Mouse (Mus musculus) midbrain, embryonic 12.5 days (tissue): ENCODE measurements around the gene Ncoa5. TPM values are rescaled to one million over a fixed set of nuclear protein-coding genes. Genes with fewer than 3 reads are reported as not detected.

Source experiments
- ATAC-seq: fragments of 200-750 bp; cut with Nextera tagmentation; 2 replicates; pipeline ENCODE4 v1.8.0; 2017; ENCODE audit warnings: low read depth, moderate TSS enrichment, moderate library complexity; ENCODE audit not compliant: low FRiP score
- H3K27ac ChIP-seq: fragments of 300-500 bp; sonication (generic); replicated peaks from 2 replicates; pipeline ENCODE4 v1.5.1; 2016; ENCODE audit warnings: mild to moderate bottlenecking
- H3K27me3 ChIP-seq: fragments of 300-500 bp; sonication (generic); 2 replicates; pipeline ENCODE4 v1.6.1; 2016; ENCODE audit warnings: mild to moderate bottlenecking
- H3K36me3 ChIP-seq: fragments of 300-500 bp; sonication (generic); 2 replicates; pipeline ENCODE4 v1.6.1; 2016
- H3K4me1 ChIP-seq: fragments of 300-500 bp; sonication (generic); 2 replicates; pipeline ENCODE4 v1.6.1; 2016
- H3K4me2 ChIP-seq: fragments of 300-500 bp; sonication (generic); replicated peaks from 2 replicates; pipeline ENCODE4 v1.6.1; 2016; ENCODE audit warnings: mild to moderate bottlenecking, moderate library complexity
- H3K4me3 ChIP-seq: fragments of 300-500 bp; sonication (generic); 2 replicates; pipeline ENCODE4 v1.5.1; 2016; ENCODE audit warnings: mild to moderate bottlenecking
- H3K9ac ChIP-seq: fragments of 300-500 bp; sonication (generic); replicated peaks from 2 replicates; pipeline ENCODE4 v1.6.1; 2016; ENCODE audit warnings: mild to moderate bottlenecking, moderate library complexity
- H3K9me3 ChIP-seq: fragments of 300-500 bp; sonication (generic); 2 replicates; pipeline ENCODE4 v1.6.1; 2016; ENCODE audit warnings: mild to moderate bottlenecking
- WGBS: fragments of 180-500 bp; shearing (Covaris S2); methylation state at CpG from one replicate; pipeline ENCODE4 v1.1.7; 2016; 5-methylcytosine and 5-hydroxymethylcytosine counted together
- polyA plus RNA-seq: library from polyadenylated mRNA; unstranded; fragments of >200 nt; fragmentation: Nextera tagmentation; extraction: Ambion mirVana; gene quantifications from 2 replicates; pipeline ENCODE4 v1.2.1, GENCODE M21; 2016

Gene Ncoa5
- polyA plus RNA-seq, 1 experiment from 2014 or later, result 148 TPM

DNA sequence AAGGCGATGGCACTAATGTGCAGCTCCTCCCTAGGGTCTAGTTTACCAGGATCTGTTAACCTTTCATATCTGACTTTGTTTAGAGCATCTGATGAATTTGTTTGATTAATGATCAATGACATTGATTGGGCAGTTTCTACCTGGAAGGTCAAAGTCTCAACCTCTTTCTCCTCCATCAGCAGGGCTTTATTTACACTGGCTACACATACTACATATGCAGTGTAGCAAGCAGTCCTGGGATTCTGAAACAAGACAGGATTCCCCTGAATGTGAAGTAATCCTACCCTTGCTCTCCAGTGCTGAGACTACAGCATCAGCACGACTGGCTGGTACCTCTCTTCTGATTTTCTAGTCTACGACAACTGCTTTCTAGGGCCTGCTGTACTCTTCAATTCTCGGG is 27.9 kb downstream of the Ncoa5 start:
- Histone ChIP-seq H3K36me3 (peaks cover 100% of the 10 kb centered on the region), H3K27me3 (no peaks in the 10 kb centered on the region), H3K4me2 (no peak overlapping the region), H3K4me3 (no peak overlapping the region), H3K9ac (no peak overlapping the region), H3K4me1 (no peaks in the 10 kb centered on the region), H3K27ac (no peak overlapping the region), H3K9me3 (no peaks in the 10 kb centered on the region)
- WGBS, result 95% methylated on average over 4 of the region's 4 CpGs
- no peak for ATAC-seq

DNA sequence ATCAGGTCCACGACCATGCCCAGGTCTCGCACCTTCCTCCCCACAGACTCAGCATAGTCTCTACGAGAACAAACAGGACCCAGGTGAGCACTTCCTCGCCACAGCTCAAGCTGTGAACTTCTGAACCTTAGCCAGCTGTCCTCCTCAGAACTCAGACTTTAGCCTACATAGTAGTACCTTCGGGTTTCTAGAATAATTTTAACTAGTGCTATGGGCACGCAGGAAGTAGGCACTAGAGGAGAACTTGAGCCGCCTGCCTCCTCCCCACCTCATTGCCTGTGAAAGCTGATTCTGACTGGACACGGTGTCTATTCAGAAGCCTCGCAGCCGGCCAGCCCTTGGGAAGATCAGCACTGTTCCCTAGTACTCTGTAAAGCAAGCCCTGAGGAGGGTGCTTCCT is 30.4 kb downstream of the Ncoa5 start:
- H3K9me3 ChIP-seq, result no peaks in the 10 kb centered on the region
- WGBS, result 90% methylated on average over 10 of the region's 10 CpGs
- peaks cover 15% of the 10 kb centered on the region for H3K27me3 ChIP-seq
- no peak overlapping the region for H3K4me3 ChIP-seq
- H3K36me3 ChIP-seq, result peaks cover 99% of the 10 kb centered on the region
- no peak overlapping the region for H3K9ac ChIP-seq
- no peak overlapping the region for H3K4me2 ChIP-seq
- no peak for ATAC-seq
- no peaks in the 10 kb centered on the region for H3K4me1 ChIP-seq
- no peak overlapping the region for H3K27ac ChIP-seq

DNA sequence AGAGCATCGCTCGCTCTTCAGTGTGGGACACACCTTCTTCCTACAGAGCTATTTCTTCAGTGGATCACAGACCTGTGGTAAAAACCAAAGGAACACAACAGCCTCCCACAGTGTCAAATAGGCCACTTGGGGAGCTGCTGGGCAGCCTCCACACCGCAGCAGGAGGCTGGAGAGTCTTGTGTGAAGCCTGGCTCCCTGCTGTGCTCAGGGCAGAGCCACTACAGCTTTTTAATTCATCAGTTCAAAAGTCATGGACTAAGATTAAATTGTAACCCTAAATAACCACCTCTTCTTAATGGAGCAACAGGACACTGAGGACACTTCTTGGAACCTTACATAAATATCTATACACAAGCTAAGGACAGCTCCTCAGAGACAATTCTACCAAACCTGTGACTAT is 31.6 kb downstream of the Ncoa5 start:
- peaks cover 94% of the 10 kb centered on the region for H3K36me3 ChIP-seq
- ATAC-seq, result no peak
- H3K9me3 ChIP-seq, result no peaks in the 10 kb centered on the region

DNA sequence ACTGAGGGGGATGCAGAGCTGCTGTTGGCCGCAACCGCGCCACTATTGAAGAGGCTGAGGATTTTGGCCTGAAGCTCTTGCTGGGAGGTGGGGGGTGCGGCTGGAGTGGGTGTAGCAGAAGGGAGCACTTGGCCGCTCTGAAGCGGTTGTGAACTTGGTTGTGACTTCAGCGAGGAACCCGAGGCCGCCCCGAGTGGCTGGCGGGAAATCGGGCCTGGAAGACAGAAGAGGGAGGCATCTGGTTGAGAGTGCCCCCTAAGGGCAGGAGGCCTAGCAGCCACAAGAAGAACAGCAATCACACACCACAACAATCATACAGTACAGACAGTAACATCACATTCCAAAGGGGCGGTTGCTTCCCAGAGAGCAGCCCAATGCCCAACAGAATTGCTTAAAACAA is 32.7 kb downstream of the Ncoa5 start:
- H3K27me3 ChIP-seq, result peaks cover 38% of the 10 kb centered on the region
- no peak overlapping the region for H3K27ac ChIP-seq
- H3K36me3 ChIP-seq, result peaks cover 82% of the 10 kb centered on the region
- H3K9ac ChIP-seq, result no peak overlapping the region
- H3K9me3 ChIP-seq, result no peaks in the 10 kb centered on the region
- WGBS, result 90% methylated on average over 13 of the region's 13 CpGs
- ATAC-seq, result no peak
- H3K4me3 ChIP-seq, result no peak overlapping the region
- peaks cover 16% of the 10 kb centered on the region for H3K4me1 ChIP-seq
- H3K4me2 ChIP-seq, result no peak overlapping the region

More for the DNA sequence above, 31.6 kb downstream of the Ncoa5 start:
- Histone ChIP-seq H3K4me2 (no peak overlapping the region), H3K4me3 (no peak overlapping the region), H3K27ac (no peak overlapping the region), H3K27me3 (peaks cover 27% of the 10 kb centered on the region), H3K9ac (no peak overlapping the region), H3K4me1 (peaks cover 7% of the 10 kb centered on the region)
- 80% methylated on average over 3 of the region's 3 CpGs for WGBS

DNA sequence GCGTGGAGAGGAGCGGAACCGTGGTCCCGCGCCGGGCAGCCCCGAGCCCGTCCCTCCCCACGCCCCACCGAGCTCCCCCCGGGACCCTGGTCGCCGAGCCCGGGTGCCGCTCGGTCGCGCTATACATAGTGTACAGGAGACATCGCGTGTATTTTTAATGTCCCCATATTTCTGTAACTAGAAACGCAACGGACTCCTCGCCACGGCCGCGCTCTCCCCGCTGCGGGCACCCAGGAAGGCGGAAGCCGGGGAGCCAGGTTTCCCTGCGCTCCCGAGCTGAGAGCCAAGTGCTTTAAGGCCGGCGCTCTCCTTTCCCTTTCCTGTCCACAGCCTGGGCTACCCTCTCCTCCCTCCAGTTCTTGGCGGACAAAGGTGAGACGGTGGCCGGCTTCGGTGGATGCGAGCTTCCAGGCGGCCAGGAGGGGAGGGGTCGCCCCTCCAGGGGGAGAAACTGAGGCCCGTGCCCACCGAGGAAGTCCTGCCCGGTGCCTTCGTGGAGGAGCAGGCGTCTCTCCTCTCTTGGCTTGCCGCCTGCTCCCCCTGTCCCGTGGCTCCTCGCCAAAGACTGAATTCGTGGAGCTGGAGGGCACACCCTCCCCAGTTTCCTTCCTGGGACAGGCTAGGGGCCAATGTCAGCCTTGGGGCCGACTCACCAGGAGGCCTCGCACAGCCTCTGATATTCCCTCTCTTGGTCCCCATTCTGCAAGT is 36.8 kb downstream of the Ncoa5 start:
- Histone ChIP-seq H3K9ac (peak overlapping the region; percentile 4; the same call in 1 of the 2 replicates), H3K27me3 (peaks cover 62% of the 10 kb centered on the region), H3K4me1 (peaks cover 16% of the 10 kb centered on the region), H3K27ac (no peak overlapping the region), H3K4me3 (peak overlapping the region; percentile 28), H3K9me3 (no peaks in the 10 kb centered on the region), H3K4me2 (peak overlapping the region; percentile 43), H3K36me3 (peaks cover 42% of the 10 kb centered on the region)
- ATAC-seq, result no peak
- 2% methylated on average over 46 of the region's 52 CpGs for WGBS

DNA sequence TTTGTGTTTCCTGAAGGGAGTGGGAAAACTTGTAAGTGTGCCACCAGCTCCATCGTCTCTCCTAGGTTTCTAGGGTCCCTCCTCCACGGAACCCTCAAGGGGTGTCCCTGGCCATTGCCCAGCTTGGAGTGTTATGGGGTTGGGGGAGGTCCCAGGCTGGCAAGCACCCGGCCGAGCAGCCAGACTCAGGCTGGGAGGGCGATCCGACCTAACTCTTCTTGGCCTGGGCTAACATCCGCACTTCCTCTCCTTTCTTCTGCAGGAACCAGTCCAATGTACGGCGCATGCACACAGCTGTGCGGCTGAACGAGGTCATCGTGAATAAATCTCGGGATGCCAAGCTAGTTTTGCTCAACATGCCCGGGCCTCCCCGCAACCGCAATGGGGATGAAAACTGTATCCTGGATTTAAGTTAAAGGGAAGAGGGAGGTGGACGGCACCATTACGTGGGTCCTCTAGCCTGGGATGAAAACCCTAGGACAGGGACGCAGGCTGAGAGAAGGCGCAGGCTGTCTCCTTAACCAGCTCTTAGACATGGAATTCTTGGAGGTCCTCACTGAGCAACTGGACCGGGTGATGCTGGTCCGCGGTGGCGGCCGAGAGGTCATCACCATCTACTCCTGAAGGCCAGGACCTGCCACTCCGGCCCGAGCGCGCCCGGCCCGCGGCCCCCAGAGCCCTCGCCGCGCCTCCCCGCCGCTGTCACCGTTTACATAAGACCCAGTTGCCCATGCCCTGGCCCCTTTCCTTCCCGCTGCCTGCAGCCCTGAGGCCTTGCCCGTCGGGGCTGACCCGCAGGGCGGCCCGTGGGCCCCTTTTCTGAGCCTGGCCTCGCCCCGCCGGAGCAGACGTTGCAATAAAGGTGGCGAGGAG is 37.6 kb downstream of the Ncoa5 start:
- ATAC-seq, result no peak
- WGBS, result 11% methylated on average over 49 of the region's 49 CpGs
- Histone ChIP-seq H3K36me3 (peaks cover 34% of the 10 kb centered on the region), H3K4me3 (peak overlapping the region; percentile 28), H3K27me3 (peaks cover 67% of the 10 kb centered on the region), H3K9ac (peak overlapping the region; percentile 4; the same call in 1 of the 2 replicates), H3K27ac (no peak overlapping the region), H3K9me3 (no peaks in the 10 kb centered on the region), H3K4me1 (peaks cover 16% of the 10 kb centered on the region), H3K4me2 (peak overlapping the region; percentile 43)

DNA sequence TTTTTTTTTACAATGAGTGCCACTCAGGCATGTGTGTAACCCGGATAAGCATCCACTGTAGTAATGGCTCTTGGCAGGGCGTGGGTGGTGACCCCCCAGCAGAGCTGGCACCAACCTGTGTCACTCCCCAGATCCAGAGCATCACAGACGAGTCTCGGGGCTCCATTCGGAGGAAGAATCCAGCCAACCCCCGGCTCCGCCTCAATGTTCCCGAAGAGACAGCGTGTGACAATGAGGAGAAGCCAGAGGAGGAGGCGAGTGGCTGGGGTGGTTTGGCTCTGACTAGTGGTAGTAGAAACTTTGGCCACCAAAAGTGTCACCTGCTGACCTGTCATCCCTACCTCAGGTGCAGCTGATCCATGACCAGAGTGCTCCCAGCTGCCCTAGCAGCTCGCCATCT is 38.7 kb downstream of the Ncoa5 start:
- H3K27me3 ChIP-seq, result peaks cover 67% of the 10 kb centered on the region

DNA sequence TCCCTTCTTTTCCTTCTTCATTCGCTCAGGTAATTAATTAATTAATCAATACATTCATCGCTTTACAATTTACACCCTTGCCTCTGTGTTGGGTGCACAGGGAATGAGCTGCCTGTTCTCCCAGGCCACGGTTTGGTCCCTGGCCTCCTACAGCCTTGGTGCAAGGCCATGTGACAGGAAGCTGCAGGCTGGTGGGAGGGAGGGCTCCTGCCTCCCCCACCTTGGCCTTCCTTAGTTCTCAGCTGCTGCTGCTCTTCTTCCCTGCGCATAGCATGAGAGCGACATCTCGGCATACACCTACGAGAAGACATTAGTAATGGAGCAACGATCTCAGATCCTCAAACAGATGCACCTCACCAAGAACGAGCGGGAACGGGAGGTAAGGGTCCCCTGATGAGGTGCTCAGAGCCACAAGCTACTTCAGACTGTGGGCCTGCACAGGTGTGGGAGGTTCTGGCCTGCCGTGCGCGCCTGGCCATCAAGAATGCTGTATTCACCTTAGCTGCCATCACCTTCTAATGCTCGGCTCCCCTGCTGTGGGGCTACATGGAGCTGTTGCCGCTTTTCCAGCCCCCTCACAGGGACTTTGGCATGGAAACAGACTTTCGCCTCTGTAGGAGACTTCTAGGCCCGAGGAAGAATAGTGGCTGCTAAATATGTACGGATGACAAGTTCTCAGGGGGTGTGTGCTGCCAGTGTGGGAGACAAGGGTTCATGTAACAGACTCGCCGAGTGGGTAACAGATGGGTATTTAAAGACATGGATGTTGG is 39.8 kb downstream of the Ncoa5 start:
- H3K4me2 ChIP-seq, result no peak overlapping the region
- peaks cover 11% of the 10 kb centered on the region for H3K36me3 ChIP-seq
- whole genome bisulfite sequencing, result 57% methylated on average over 21 of the region's 21 CpGs
- no peak for ATAC-seq
- no peak overlapping the region for H3K4me3 ChIP-seq
- H3K4me1 ChIP-seq, result peaks cover 16% of the 10 kb centered on the region
- no peaks in the 10 kb centered on the region for H3K9me3 ChIP-seq
- H3K9ac ChIP-seq, result no peak overlapping the region
- H3K27me3 ChIP-seq, result peaks cover 58% of the 10 kb centered on the region
- H3K27ac ChIP-seq, result no peak overlapping the region

More for the DNA sequence above, 38.7 kb downstream of the Ncoa5 start:
- no peak for ATAC-seq
- Histone ChIP-seq H3K4me3 (no peak overlapping the region), H3K9ac (no peak overlapping the region), H3K4me1 (peaks cover 16% of the 10 kb centered on the region), H3K4me2 (no peak overlapping the region), H3K27ac (no peak overlapping the region), H3K9me3 (no peaks in the 10 kb centered on the region), H3K36me3 (peaks cover 23% of the 10 kb centered on the region)
- 61% methylated on average over 11 of the region's 11 CpGs for WGBS

DNA sequence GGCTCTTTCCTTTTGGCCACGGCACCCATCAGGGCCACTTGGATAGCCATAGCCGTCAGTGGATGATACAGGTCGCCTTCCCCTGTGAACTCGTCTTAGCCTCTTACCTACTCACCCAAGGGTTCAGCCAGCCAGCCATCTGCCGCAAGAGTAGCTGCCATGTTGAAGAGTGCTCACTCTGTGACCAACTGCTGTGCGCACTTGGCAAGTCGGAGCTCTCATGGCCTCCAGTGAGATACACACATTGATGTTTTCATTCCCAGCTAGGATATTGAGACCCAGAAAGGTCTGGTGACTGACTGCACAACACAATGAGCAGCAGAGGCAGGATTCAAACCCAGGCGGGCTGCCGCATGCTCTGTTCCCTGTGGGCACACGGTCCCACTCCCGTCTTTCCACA is 40.5 kb downstream of the Ncoa5 start:
- Histone ChIP-seq H3K9ac (no peak overlapping the region), H3K4me2 (no peak overlapping the region), H3K27ac (no peak overlapping the region), H3K36me3 (peaks cover 5% of the 10 kb centered on the region; the same call in 1 of the 2 replicates), H3K4me3 (no peak overlapping the region), H3K9me3 (no peaks in the 10 kb centered on the region), H3K27me3 (peaks cover 51% of the 10 kb centered on the region), H3K4me1 (peaks cover 16% of the 10 kb centered on the region)
- WGBS, result 89% methylated on average over 11 of the region's 11 CpGs
- ATAC-seq, result no peak

DNA sequence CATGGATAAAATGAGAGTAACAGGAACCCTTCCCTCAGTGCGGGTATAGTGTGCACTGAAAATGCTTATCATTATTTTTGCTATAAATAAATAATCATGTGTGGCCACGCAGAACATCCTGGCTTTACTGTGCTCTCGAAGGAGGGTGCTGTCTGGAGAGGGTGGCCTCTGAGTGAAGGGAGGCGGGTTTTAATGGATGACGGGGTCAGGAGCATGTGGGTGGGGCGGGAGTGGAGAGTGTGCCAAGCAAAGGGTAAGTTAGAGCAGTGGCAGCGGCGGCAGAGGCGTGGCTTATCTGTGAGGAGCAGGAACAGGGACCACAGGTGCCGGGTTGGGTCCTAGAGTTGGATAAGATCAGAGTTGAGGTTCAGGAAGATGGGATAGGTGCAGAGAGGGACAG is 42.9 kb downstream of the Ncoa5 start:
- no peak for ATAC-seq
- Histone ChIP-seq H3K27ac (no peak overlapping the region), H3K9me3 (no peaks in the 10 kb centered on the region)

DNA sequence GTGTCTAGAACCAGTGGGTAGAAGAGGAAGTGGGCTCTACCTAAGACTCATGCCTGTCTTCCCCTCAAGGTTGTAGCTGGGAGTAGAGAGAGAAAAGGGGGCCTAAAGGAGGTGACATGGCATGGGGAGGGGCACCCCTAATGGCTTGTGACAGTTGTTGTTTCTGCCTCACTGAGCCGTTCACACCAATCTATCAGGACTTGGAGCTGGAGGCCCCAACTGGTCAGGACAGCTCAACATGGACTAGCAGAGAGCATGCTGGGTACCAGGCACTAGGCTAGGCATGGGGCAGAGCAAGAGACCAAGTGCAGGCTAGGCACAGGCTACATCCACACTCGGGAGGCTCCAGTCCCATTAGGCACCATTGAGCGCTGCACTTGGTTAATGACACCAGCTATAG is 43.6 kb downstream of the Ncoa5 start:
- WGBS, result 86% methylated on average over 3 of the region's 3 CpGs
- no peak overlapping the region for H3K9ac ChIP-seq
- H3K27ac ChIP-seq, result no peak overlapping the region
- no peaks in the 10 kb centered on the region for H3K9me3 ChIP-seq
- no peak overlapping the region for H3K4me3 ChIP-seq
- no peaks in the 10 kb centered on the region for H3K4me1 ChIP-seq
- H3K4me2 ChIP-seq, result no peak overlapping the region
- H3K27me3 ChIP-seq, result peaks cover 20% of the 10 kb centered on the region
- no peaks in the 10 kb centered on the region for H3K36me3 ChIP-seq
- no peak for ATAC-seq

More for the DNA sequence above, 42.9 kb downstream of the Ncoa5 start:
- no peaks in the 10 kb centered on the region for H3K4me1 ChIP-seq
- H3K9ac ChIP-seq, result no peak overlapping the region
- peaks cover 27% of the 10 kb centered on the region for H3K27me3 ChIP-seq
- no peak overlapping the region for H3K4me2 ChIP-seq
- H3K4me3 ChIP-seq, result no peak overlapping the region
- no peaks in the 10 kb centered on the region for H3K36me3 ChIP-seq
- WGBS, result 55% methylated on average over 10 of the region's 10 CpGs
